In the genomic region with DNA sequence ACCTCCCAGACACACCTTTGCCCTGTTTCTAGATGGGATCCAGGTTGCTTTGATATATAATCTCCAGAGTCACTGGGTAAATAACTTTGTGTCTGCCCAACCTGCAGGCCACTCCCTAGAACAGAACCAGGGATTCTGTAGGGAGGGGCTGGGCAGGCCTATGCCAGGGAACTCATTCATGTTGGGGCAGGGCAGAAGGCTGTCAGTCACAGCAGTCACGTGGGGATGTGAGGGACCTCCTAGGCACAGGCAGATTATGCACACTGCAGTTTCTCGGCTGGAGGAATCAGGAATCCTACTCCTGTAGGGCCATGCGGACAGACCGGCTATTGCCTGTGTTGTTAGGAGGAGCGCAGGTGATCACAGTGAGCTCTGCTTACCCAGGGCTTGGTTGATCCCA, we compare ENCODE assay signal across 9 mouse cellular contexts. TPM values are rescaled to one million over a fixed set of nuclear protein-coding genes. Genes with fewer than 3 reads are reported as not detected.
DNase-seq lines count a peak whose midpoint lies in the region; ATAC-seq lines count a peak whose summit lies in the region.
"Had no signal": no experiment of that assay in that cellular context is flagged by ENCODE, and none has a peak within 500 bp of the region (broad histone marks: within the 10 kb centered on the region; RNA-seq: fewer than 3 reads in every experiment).

No protein-coding gene starts in this region.

- no peak overlapping the region for H3K27ac ChIP-seq in kidney, embryonic 14.5 days (ENCODE audit: low read depth, low read length)
- no peak overlapping the region for H3K27ac ChIP-seq in embryonic facial prominence, embryonic 14.5 days (replicated peaks; ENCODE audit: low read depth, low read length)
- H3K27ac ChIP-seq in liver, embryonic 16.5 days (ENCODE audit: low read length) = no peak overlapping the region

- peak; percentile 33; the same call in 1 of the 2 replicates for ATAC-seq in kidney, embryonic 14.5 days (ENCODE audit: low FRiP score, low TSS enrichment)
- ATAC-seq in embryonic facial prominence, embryonic 14.5 days (ENCODE audit: low read depth) = peak; percentile 33; the same call in 1 of the 2 replicates
- peak; percentile 54 for ATAC-seq in liver, embryonic 16.5 days (ENCODE audit: low read depth)
- ATAC-seq: inflammation-experienced regulatory T-cells, adult 6 months had no signal

- H3K27me3 ChIP-seq in kidney, embryonic 14.5 days (ENCODE audit: control insufficient read depth, insufficient read depth, low read length) = no peaks in the 10 kb centered on the region
- H3K27me3 ChIP-seq in embryonic facial prominence, embryonic 14.5 days (replicated peaks; ENCODE audit: control insufficient read depth, insufficient read depth, low read length) = no peaks in the 10 kb centered on the region
- H3K27me3 ChIP-seq in liver, embryonic 16.5 days (ENCODE audit: control insufficient read depth, insufficient read depth, low read depth, low read length) = no peaks in the 10 kb centered on the region

- 0 out of 2 replicates have a peak, but pooled peaks cover 2% of the 10 kb centered on the region for H3K4me1 ChIP-seq in kidney, embryonic 14.5 days (ENCODE audit: control insufficient read depth, insufficient read depth, low read length)
- no peaks in the 10 kb centered on the region for H3K4me1 ChIP-seq in embryonic facial prominence, embryonic 14.5 days (ENCODE audit: control insufficient read depth, insufficient read depth, low read length)
- H3K4me1 ChIP-seq in liver, embryonic 16.5 days (ENCODE audit: control insufficient read depth, low read depth, low read length) = peaks cover 3% of the 10 kb centered on the region; the same call in 1 of the 2 replicates

- H3K36me3 ChIP-seq in kidney, embryonic 14.5 days (ENCODE audit: control insufficient read depth, insufficient read depth, low read length) = peaks cover 15% of the 10 kb centered on the region; the same call in 1 of the 2 replicates
- peaks cover 8% of the 10 kb centered on the region for H3K36me3 ChIP-seq in embryonic facial prominence, embryonic 14.5 days (ENCODE audit: control insufficient read depth, insufficient read depth, low read length)
- H3K36me3 ChIP-seq in liver, embryonic 16.5 days (ENCODE audit: control insufficient read depth, insufficient read depth) = peaks cover 8% of the 10 kb centered on the region; the same call in 1 of the 2 replicates

- H3K4me2 ChIP-seq in kidney, embryonic 14.5 days (replicated peaks; ENCODE audit: low read depth, low read length) = no peak overlapping the region
- no peak overlapping the region for H3K4me2 ChIP-seq in embryonic facial prominence, embryonic 14.5 days (ENCODE audit: low read depth, low read length)
- no peak overlapping the region for H3K4me2 ChIP-seq in liver, embryonic 16.5 days (ENCODE audit: low read depth, low read length)

- no peak overlapping the region for H3K9ac ChIP-seq in kidney, embryonic 14.5 days (ENCODE audit: low read depth, low read length)
- H3K9ac ChIP-seq in embryonic facial prominence, embryonic 14.5 days (ENCODE audit: low read depth, low read length) = no peak overlapping the region
- no peak overlapping the region for H3K9ac ChIP-seq in liver, embryonic 16.5 days (ENCODE audit: low read depth, low read length)

- no peak overlapping the region for H3K4me3 ChIP-seq in kidney, embryonic 14.5 days (ENCODE audit: low read length)
- H3K4me3 ChIP-seq in embryonic facial prominence, embryonic 14.5 days (ENCODE audit: low read depth, low read length) = no peak overlapping the region
- no peak overlapping the region for H3K4me3 ChIP-seq in liver, embryonic 16.5 days (ENCODE audit: low read depth, low read length)

- H3K9me3 ChIP-seq in kidney, embryonic 14.5 days (ENCODE audit: control insufficient read depth, low read length) = no peaks in the 10 kb centered on the region
- H3K9me3 ChIP-seq in embryonic facial prominence, embryonic 14.5 days (ENCODE audit: control insufficient read depth, low read length) = no peaks in the 10 kb centered on the region
- no peaks in the 10 kb centered on the region for H3K9me3 ChIP-seq in liver, embryonic 16.5 days (replicated peaks; ENCODE audit: control insufficient read depth, low read length)

- WGBS in kidney, embryonic 14.5 days = 37% methylated on average over 5 of the region's 5 CpGs
- 46% methylated on average over 5 of the region's 5 CpGs for WGBS in embryonic facial prominence, embryonic 14.5 days
- WGBS in liver, embryonic 16.5 days (ENCODE audit: insufficient replicate concordance) = 58% methylated on average over 5 of the region's 5 CpGs

- no peak for DNase-seq in kidney, postnatal 36 days
- peak; percentile 67 for DNase-seq in R1 (ENCODE audit: low read depth, low spot score)
- DNase-seq in embryonic facial prominence, embryonic 14.5 days (ENCODE audit: low spot score) = peak; percentile 61
- DNase-seq in natural killer cell, adult 2 months (ENCODE audit: low spot score in 2 of 2) = no peak
- no peak for DNase-seq in cerebellum, postnatal 25 days
- DNase-seq: cerebellum, adult 11-12 months had no signal

RNA-seq across cellular contexts. Expression of a gene that starts 16.6 kb away (rescaled TPM):
- 58.6 and 81.6 TPM in 2 replicates for polyA plus RNA-seq in kidney, embryonic 14.5 days (2014; fragmentation: Nextera tagmentation; extraction: Ambion mirVana)
- polyA plus RNA-seq in embryonic facial prominence, embryonic 14.5 days (2014; fragmentation: Nextera tagmentation; extraction: Ambion mirVana) = 68.1 and 79.3 TPM in 2 replicates
- 64.8 and 65.8 TPM in 2 replicates for polyA plus RNA-seq in liver, embryonic 16.5 days (2015; fragmentation: Nextera tagmentation; extraction: Ambion mirVana)

RNA-seq across cellular contexts. Expression of a gene that starts 25.6 kb away (rescaled TPM):
- 24.3 and 32.8 TPM in 2 replicates for polyA plus RNA-seq in kidney, embryonic 14.5 days (2014; fragmentation: Nextera tagmentation; extraction: Ambion mirVana)
- 59.9 and 64.3 TPM in 2 replicates for polyA plus RNA-seq in embryonic facial prominence, embryonic 14.5 days (2014; fragmentation: Nextera tagmentation; extraction: Ambion mirVana)
- polyA plus RNA-seq in liver, embryonic 16.5 days (2015; fragmentation: Nextera tagmentation; extraction: Ambion mirVana) = 18.2 and 19.9 TPM in 2 replicates

RNA-seq across cellular contexts. Expression of a gene that starts 44.6 kb away (rescaled TPM):
- polyA plus RNA-seq in kidney, embryonic 14.5 days (2014; fragmentation: Nextera tagmentation; extraction: Ambion mirVana) = 14.8 and 15.0 TPM in 2 replicates
- 14.1 and 16.3 TPM in 2 replicates for polyA plus RNA-seq in embryonic facial prominence, embryonic 14.5 days (2014; fragmentation: Nextera tagmentation; extraction: Ambion mirVana)
- polyA plus RNA-seq in liver, embryonic 16.5 days (2015; fragmentation: Nextera tagmentation; extraction: Ambion mirVana) = 5.9 and 6.2 TPM in 2 replicates

Comparison
In these comparisons a context has a peak if more than half of its experiments do, and no peak if none do; other contexts are left out.
1. DNase-seq: peak in R1 (single experiment) and embryonic facial prominence, embryonic 14.5 days (single experiment); none in kidney, postnatal 36 days (0 of 2), natural killer cell, adult 2 months (0 of 2) and cerebellum, postnatal 25 days (0 of 2).
2. Peak in every context shown above with its lines, with median percentiles within 50 percentile points of each other: ATAC-seq.